Mouse (Mus musculus) thymus, adult 18-20 months (tissue): ENCODE results near the gene Mapk3.

Source experiments
- DNase-seq, 2 experiments: peaks; one replicate each; pipeline ENCODE4 v3.0.0; 2022; ENCODE audit warnings: mixed read lengths in 2 of 2

Mapk3 gene

DNA sequence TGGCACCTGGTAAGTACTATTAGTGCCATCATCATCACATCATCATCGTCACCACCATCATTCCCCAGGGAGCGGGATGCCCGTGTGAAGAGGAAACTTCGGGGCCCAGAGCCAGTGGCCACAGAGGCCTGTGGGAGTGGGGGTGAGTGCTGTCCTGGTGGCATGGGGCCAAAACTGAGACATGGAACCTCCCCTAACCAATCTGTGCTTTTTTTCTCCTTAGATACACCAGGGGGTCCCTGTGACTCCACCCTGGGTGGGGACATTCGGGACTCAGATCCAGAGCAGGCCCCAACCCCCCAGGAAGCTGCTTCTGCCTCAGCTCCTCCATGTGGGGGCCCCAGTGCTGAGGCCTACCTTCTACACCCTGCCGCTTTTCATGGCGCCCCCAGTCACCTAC lies 25.1 kb downstream of the Mapk3 start:
- DNase-seq = no peak

DNA sequence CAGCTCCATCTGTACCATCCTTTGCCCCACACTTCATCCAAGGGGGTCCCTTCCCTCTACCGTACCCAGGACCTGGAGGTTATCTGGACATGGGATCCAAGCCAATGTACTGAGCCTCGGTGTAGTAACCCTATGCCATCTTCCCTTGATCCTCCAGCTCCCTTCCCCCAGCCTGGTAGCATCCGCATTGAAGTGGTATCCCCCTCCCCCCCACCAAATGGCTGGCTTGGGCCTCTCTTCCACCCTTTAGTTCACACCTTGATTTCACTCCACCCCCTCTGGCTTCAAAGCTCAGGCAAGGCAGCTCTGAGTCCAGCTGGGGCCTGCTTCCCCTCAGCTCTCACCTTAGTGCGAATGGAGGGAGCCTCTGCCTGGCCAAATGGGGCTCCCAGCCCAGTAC lies 25.7 kb downstream of the Mapk3 start:
- no peak for DNase-seq

DNA sequence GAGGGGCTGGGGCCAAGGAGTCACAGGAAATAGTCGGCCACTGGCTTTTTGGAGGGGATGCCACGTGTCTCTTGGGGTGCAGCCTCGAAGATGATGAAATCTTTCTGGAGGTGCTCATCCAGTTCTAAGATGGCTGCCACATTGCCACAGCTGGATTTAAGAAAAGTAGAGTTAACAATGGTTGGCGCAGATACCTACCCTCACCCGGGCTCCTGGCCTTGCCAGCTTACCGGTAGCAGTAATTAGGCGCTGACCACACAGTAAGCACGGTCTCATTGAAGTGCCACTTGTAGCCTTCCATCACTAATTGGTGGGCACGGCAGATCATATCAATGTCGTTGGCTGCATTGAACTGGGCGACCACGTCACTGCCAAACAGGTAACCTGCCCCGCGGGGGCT lies 26.7 kb downstream of the Mapk3 start:
- DNase-seq = no peak

- no peak for DNase-seq
These were observed 29.7 kb downstream of the Mapk3 start for GRCm38 (mm10) chr7:126789141-126789540.

DNA sequence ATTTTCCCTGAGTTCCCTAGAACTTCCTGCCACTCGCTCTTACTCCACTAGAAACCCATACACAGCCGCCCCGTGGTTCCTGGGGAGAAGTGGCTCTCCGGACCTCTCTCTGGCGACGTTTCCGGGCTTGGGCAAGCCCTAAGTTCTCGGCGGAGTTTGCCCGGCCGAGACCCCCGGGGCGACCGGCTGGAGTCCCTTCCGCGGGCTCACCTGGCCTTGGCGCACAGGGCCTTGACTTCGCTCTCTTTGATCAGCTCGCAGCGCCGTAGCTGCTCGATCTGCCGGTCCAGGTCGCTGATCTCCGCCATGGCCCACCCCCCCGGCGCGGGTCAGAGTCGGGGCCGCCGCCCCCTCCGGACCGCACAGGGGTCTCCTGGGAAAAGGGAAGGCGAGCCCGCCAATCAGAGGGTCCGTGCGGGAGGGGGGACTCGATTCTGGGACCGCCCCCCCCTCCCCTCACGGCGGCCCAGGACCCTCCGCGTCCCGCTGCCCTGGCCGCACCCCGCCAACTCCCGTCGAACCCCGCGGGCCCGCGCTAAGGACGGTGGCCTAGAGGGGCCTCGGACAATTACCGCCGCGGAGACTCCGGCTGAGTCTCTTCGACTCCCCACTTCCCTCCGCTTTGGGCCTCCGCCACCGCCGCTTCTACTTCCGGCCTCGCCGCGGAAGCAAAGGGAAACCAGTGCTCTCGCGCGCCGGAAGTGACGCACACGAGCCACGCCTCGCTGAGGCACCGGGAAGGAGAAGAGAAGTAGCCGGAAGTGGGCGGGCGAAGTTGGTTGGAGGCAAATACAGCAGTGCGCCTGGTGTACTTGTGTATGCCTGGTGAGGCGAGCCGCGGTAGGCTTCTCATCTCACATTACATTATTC lies 32.7 kb downstream of the Mapk3 start, which contains the start of gene Ppp4c:
Gene Ppp4c, minus strand, starts transcription at position 646 of the 870 bp plus-strand sequence.
- DNase-seq = peak; percentile 95 to 96

DNA sequence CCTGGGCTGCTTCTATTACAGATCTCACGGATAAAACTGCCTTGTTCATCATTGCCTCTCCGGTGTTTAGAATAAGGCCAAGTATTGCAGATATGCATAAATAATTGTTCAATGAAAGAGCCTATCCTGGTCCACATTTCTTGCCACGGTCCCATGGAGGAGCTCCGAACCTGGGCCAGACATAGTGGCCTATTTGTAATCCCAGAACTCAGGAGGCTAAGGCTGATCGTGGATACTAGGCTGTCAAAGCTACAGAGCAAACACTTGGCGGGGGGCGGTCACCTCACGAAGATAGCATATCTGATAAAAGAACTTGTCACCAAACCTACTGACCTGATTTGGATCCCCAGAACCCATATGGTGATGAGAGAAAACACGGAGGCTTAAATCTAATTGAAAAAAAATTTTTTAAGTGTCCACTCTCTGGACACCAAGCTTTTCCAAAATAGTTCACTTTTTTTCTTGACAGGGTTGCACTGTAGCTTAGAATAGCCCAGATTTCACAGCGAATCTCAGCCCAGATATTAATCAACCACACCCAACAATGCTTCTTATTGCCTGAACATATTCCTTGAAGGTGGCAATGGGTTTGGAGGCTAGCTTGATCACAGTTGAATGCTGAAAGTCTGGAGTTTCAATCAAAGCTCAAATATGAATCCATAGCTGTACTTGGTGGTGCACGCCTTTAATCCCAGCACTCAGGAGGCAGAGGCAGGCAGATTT lies 33.5 kb downstream of the Mapk3 start:
- no peak for DNase-seq

DNA sequence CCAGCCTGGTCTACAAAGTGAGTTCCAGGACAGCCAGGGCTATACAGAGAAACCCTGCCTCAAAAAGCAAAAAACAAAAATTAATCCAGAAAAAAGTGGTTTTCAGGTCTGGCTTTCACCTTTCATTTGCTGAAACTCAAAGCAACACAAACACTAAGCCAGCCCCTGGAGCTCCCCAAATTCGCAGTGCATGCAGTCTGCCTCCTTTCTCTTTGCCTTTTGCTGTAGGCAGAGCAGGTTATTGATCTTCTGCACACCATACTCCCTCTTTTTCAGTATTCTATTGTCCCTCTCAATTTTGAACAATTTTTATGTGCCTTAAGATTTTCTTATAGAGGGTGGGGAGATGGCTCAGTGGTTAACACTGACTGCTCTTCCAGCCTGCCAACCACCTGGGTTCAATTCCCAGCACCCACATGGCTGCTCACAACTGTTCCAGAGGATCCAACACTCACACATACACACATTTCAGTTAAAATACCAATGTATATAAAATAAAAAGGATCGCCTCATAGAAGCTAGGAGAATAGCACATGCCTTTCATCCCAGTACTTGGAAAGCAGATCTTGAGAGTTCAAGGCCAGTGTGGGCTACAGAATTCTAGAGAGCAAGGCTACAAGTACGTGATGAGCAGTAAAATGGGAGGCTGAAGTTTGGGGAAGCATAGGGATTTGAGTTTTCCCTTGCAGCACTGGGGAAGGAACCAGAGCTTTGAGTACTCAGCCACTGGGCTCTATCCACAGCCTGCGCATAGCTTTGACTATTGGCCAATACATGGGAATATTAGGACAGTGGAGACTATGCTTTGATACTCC lies 34.3 kb downstream of the Mapk3 start:
- DNase-seq = no peak

DNA sequence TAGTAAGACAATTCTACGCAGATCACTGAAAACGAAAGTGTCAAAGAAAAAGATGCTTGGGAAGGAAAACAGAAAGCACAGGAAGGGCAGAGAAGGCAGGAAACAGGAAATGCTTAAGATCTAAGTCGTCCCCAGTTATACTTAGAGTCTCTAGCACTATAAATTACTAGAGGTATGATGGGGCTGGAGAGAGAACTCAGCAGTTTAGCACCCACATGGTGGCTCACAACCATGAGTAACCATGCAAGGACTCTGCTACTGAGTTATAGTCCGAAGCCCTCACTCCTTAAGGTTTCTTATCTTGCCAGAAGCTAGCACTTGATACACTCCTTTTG lies 34.8 kb downstream of the Mapk3 start:
- no peak for DNase-seq

DNA sequence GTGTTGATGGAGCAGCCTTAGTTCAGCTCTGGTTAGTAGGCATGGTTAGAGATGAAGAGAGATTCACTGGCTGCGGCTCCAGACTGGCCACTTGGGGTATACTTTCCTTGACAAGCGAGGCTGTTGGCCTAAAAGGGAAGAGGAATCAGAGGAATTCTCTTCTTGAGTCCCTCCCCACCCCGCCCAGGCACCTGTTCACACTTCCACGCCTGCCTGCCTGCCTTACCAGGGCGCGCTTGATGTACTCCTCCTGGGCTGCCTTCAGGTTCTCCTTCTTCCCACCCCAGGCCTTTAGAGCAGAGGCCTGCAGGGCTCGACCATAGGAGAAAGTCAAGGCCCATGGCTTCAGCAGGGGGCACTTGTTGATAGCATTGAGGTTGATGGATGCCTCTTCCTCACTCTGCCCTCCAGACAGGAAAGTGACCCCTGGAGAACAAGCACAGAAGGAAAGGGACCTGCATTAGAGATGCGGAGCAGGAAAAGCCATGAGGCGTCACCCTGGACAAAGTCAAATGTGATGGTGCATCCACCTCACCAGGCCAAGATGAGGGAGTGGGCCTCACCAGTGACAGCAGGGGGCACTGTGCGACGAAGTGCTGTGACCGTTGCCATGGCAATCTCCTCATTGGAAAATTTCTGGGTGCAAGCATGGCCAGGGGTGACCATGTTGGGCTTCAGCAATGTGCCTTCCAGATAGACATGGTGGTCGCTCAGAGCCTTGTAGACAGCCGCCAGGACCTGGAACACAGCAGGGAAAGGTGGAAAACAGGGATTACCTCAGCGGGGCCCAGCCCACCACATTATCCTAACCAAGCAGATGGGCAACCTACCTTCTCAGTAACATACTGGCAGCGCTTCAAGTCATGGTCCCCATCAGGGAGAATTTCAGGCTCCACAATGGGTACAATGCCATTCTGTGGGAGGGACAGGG lies 36.3 kb downstream of the Mapk3 start:
- no peak for DNase-seq

DNA sequence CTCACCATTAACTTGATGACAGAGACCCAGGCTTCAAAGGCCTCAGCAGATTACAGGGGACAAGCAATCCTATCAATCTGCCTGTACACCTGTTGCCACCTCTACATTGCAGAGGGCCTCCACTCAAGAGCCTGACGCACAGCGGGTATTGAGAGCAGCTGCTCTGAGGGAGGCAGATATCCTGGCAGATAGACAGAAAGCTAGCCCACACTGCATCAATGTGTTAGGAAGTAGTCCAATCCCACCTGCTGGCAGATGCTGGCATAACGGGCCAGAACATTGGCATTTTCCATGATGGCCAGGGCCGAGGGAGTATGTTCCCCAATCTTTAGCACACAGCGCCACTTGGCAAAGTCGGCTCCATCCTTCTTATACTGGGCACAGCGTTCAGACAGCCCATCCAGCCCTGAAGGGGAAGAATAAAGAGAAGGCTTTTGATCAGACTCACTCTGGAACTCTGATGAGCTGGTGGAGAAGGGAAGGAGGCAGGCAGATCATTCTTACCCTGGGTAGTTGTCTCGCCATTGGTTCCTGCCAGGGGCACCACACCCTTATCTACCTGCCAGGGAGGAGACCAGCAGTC lies 37.0 kb downstream of the Mapk3 start:
- no peak for DNase-seq

DNA sequence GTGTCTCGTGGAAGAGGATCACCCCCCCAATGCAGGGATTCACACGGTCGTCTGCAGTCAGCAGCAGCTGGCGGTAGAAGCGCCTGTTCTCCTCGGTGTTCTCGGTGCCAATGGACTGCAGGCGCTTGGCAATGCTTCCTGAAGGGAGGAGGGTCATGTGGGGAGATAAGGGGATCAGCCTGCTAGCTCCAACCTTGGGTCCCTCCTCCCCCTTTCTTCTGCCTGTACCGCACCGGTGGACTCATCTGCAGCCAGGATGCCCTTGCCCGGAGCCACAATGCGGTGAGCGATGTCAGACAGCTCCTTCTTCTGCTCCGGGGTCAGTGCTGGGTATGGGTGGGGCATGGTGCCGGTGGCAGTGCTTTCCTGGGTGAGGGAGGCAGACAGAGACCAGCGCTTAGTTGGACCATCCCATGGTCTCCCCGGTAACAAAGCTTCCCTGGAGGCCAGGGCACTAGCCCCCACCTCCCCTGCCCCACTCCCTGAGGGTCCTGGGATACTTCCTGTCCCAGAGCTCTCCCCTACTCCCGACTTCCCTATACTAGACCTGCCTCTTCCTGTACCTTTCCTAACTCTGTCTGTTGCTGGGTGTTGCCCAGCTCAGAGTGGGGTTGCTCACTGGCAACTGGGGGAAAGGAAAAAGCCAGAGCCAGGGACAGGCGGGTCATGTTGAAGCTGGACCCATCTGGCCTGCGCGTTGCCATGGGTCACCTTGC lies 38.2 kb downstream of the Mapk3 start, which contains the start of gene Fam57b:
Gene Fam57b, plus strand, starts transcription at position 258 of the 716 bp plus-strand sequence.
- DNase-seq = no peak

DNA sequence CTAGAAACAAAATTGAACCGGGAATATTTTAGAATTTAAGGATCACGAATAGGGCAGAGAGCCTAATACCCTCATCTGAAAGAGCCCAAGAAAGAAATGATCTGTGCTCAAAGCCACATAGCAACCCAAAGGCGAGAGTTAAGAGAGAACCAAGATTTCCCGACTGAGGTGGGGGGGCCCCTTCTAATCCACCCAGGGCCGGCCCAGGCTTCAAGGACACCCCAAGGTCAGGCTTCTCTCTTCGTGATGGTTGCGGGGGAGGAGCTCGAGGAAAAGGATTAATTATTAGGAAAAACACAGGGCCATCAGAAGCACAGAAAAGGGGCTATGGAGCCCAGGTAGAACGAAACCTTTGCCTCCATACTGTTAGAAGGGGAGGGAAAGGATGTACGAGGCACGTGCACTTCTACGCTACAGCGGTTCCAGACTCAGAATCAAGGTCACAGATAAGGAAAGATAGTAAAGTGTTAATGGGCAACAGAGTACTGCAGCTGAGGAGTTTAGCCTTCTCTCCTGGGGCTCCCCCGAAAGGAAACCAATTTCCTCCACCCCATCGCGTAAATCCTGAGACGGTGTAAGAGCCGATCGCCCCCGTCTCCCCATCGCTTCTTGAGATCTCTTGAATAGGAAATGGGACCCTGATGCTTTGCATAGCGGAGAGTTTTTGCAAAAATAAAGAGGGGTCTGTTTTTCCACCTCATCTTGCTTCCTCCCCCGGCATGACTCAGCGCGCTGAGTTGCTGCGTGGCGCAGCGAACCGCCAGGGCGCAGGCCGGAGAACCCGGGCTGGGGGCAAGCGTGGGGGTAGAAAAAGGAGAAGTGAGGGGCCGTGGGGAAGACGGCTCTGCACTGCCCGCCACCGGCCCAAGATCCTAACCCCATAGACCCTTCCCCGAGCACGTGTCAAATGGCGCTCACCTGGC lies 39.0 kb downstream of the Mapk3 start:
- DNase-seq = no peak

DNA sequence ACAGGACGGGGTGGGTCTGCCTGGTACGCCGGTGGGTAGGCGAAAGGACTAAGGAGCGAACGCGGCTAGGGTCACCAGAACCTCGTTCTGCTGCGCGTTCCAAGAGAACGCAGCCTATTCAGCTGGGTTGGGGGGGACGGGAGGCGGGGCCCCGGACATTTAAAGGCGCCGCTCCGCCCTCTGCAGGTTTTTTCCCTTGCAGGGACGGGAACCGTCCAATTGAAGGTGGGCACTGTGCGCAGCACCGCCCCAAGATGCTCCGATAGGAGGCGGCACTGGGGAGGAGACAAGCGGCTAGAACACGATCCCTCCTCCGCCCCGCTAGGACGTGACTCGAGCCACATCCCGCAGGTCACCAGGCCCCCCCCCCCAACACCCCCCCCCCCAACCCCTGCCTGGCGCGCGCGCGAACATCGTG lies 39.7 kb downstream of the Mapk3 start:
- DNase-seq = peak; percentile 94 to 97

GRCm38 (mm10) chr7:126799468-126800268 lies 40.3 kb downstream of the Mapk3 start:
- no peak for DNase-seq

DNA sequence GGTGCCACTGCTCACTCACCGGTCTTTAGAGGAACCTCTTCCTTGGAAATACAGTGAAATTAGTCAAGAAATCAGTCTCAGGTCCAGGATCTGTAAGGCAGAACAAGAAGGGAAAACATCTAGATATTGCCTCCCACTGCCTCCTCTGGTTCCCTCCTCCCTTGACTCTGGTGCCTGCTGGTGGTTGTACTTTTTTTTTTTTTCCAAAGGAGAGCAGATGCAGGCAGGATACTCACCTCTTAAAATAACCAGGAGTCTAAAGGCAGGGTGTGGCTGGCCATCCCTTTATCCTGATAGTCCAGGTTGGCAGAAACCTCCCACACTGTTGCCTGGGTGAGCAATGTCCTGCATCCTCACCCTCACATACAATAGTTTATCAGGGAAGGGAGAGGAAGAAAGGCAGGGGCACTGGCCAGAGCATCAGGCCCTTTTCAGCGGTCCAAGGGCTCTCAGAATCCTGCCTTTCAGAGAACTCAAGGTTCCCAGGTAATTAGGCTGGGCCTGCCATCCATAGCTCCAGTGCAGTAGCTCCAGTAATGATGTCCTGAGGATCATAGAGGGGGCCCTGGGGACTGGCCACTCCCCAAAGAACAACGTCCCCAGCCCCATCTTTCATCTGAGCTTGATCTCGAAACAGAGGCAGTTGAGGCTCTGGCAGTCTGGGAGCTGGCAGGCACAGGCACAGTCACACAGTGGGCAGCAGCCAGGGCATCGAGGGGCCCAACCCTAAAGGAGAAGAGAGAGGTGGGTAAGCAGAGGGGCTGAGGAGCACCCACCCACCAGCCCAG lies 41.1 kb downstream of the Mapk3 start:
- no peak for DNase-seq

DNA sequence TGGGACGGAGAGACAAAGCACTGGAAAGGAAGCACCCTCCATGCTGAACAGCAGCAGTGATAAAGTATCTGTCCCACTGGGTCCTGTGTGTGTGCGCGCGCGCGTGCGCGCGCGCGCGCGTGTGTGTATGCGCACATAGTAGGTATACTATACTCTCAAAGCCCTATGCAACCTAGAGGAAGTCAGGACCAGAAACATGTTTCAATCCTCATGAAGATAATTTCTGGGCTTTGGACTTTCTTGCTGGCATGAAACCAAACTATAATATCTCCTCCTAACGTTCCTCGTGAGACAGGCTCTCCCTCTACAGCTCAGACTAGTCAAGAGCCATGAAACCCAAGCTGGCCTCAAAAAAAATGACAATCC lies 41.6 kb downstream of the Mapk3 start:
- no peak for DNase-seq

- no peak for DNase-seq
These were observed 42.9 kb downstream of the Mapk3 start for GRCm38 (mm10) chr7:126802134-126802889.
